Mouse (Mus musculus): Measurements from ENCODE around the gene Ccr9. TPM values are rescaled to one million over a fixed set of nuclear protein-coding genes. Genes with fewer than 3 reads are reported as not detected.

The Ccr9 gene
- total and polyA plus RNA-seq, 3 experiments, result not detected

GRCm38 (mm10) chr9:123686206-123686605, 8.0 kb downstream of the Ccr9 start:
- TF ChIP-seq POLR2AphosphoS5 (IDR thresholded peaks at IDR 0.05; ENCODE audit: borderline replicate concordance, low read depth, low read length), result no peak
- TF ChIP-seq RCOR1 (IDR thresholded peaks at IDR 0.05; ENCODE audit: low read depth, low read length), result no peak
- no peak for TF ChIP-seq POLR2AphosphoS2 (IDR thresholded peaks at IDR 0.05; ENCODE audit: low read length)
- TF ChIP-seq MEF2A (IDR thresholded peaks at IDR 0.05; ENCODE audit: extremely low read depth, insufficient replicate concordance, low read depth, low read length, poor library complexity, severe bottlenecking), result no peak
- no peak for TF ChIP-seq ELF1 (IDR thresholded peaks at IDR 0.05; ENCODE audit: low read depth, low read length)
- no peak for TF ChIP-seq ZC3H11A (IDR thresholded peaks at IDR 0.05; ENCODE audit: low read depth, low read length)
- TF ChIP-seq CHD2 (IDR thresholded peaks at IDR 0.05; ENCODE audit: low read length), result no peak
- no peak for TF ChIP-seq SIN3A (IDR thresholded peaks at IDR 0.05; ENCODE audit: low read length)
- no peaks in the 10 kb centered on the region; a peak in 1 of 4 replicates for H3K36me3 ChIP-seq (ENCODE audit: control insufficient read depth in 1 of 2, insufficient read depth in 2 of 2, low read length in 2 of 2)
- no peak for DNase-seq (ENCODE audit: low read depth, low spot score)
- peaks cover 3 to 7% of the 10 kb centered on the region in 2 experiments for H3K27me3 ChIP-seq (ENCODE audit: control insufficient read depth in 1 of 2, insufficient read depth in 2 of 2, low read length in 2 of 2)
- H3K27ac ChIP-seq (ENCODE audit: control insufficient read depth, low read depth, low read length), result no peak overlapping the region
- H3K4me3 ChIP-seq (ENCODE audit: control insufficient read depth in 1 of 2, insufficient read depth in 1 of 2, low read depth in 2 of 2, low read length in 2 of 2), result no peak overlapping the region
- H3K79me2 ChIP-seq (ENCODE audit: control insufficient read depth, insufficient read depth, low read length, poor library complexity), result no peaks in the 10 kb centered on the region
- H3K9ac ChIP-seq (ENCODE audit: control insufficient read depth, low read depth, low read length, poor library complexity, severe bottlenecking), result no peak overlapping the region
- no peaks in the 10 kb centered on the region for H3K9me3 ChIP-seq (replicated peaks; ENCODE audit: insufficient read depth, low read length)
- H3K4me1 ChIP-seq (ENCODE audit: control insufficient read depth in 1 of 2, insufficient read depth in 2 of 2, low read length in 2 of 2), result no peaks in the 10 kb centered on the region

DNA sequence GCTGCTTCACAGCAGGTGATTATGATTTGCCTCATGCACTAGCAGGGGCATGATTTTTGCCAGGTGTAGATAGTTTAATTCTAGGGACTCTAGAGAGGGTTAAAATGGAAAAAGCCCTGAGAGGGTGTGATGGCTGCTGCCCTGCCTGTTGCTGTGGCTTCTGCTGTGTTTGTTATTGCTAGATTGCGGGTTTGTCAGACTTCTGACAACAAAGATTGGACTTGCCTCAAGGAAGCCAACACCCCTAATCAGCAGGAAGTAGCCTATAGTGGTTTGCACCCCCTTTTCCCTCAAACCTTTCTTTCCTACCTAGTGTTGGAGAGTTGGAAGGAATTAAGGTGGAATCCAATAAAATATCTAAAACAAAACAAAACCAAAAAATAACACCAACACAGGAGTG, 10.0 kb downstream of the Ccr9 start:
- Histone ChIP-seq H3K4me3 (ENCODE audit: control insufficient read depth in 1 of 2, insufficient read depth in 1 of 2, low read depth in 2 of 2, low read length in 2 of 2) (no peak overlapping the region), H3K36me3 (ENCODE audit: control insufficient read depth in 1 of 2, insufficient read depth in 2 of 2, low read length in 2 of 2) (no peaks in the 10 kb centered on the region; a peak in 1 of 4 replicates), H3K4me1 (ENCODE audit: control insufficient read depth in 1 of 2, insufficient read depth in 2 of 2, low read length in 2 of 2) (no peaks in the 10 kb centered on the region), H3K9me3 (replicated peaks; ENCODE audit: insufficient read depth, low read length) (no peaks in the 10 kb centered on the region), H3K27me3 (ENCODE audit: control insufficient read depth in 1 of 2, insufficient read depth in 2 of 2, low read length in 2 of 2) (no peaks in the 10 kb centered on the region), H3K27ac (ENCODE audit: control insufficient read depth, low read depth, low read length) (no peak overlapping the region), H3K9ac (ENCODE audit: control insufficient read depth, low read depth, low read length, poor library complexity, severe bottlenecking) (no peak overlapping the region), H3K79me2 (ENCODE audit: control insufficient read depth, insufficient read depth, low read length, poor library complexity) (no peaks in the 10 kb centered on the region)
- DNase-seq (ENCODE audit: low read depth, low spot score), result peak; percentile 59
- TF ChIP-seq RCOR1 (IDR thresholded peaks at IDR 0.05; ENCODE audit: low read depth, low read length), result 0 out of 2 replicates have a peak, but pooled peaks have one; percentile 46
- TF ChIP-seq MXI1 (IDR thresholded peaks at IDR 0.05; ENCODE audit: low read depth, low read length), result no peak
- no peak for TF ChIP-seq CHD2 (IDR thresholded peaks at IDR 0.05; ENCODE audit: low read length)
- TF ChIP-seq ZMIZ1 (IDR thresholded peaks at IDR 0.05; ENCODE audit: low read depth, low read length), result no peak
- TF ChIP-seq RAD21 (IDR thresholded peaks at IDR 0.05; ENCODE audit: low read depth, low read length), result no peak
- TF ChIP-seq CTCF (IDR thresholded peaks at IDR 0.05 in 2 of 3, conservative IDR thresholded peaks at IDR 0.05 in 1 of 3; ENCODE audit: control insufficient read depth in 1 of 3, insufficient read depth in 1 of 3, low read depth in 2 of 3, low read length in 3 of 3, poor library complexity in 1 of 3, severe bottlenecking in 1 of 3), result no peak
- TF ChIP-seq USF2 (IDR thresholded peaks at IDR 0.05; ENCODE audit: borderline replicate concordance in 1 of 2, insufficient read depth in 1 of 2, low read depth in 1 of 2, low read length in 2 of 2), result no peak
- no peak for TF ChIP-seq ZC3H11A (IDR thresholded peaks at IDR 0.05; ENCODE audit: low read depth, low read length)
- no peak for TF ChIP-seq NELFE (IDR thresholded peaks at IDR 0.05; ENCODE audit: low read depth, low read length)
- TF ChIP-seq EP300 (IDR thresholded peaks at IDR 0.05; ENCODE audit: low read depth in 1 of 2, low read length in 2 of 2), result peak; percentile 67 to 79
- TF ChIP-seq POLR2A (IDR thresholded peaks at IDR 0.05; ENCODE audit: control insufficient read depth in 1 of 2, insufficient read depth in 1 of 2, low read depth in 1 of 2, low read length in 2 of 2, poor library complexity in 1 of 2), result no peak
- TF ChIP-seq HCFC1 (IDR thresholded peaks at IDR 0.05; ENCODE audit: low read depth, low read length), result no peak
- no peak for TF ChIP-seq MEF2A (IDR thresholded peaks at IDR 0.05; ENCODE audit: extremely low read depth, insufficient replicate concordance, low read depth, low read length, poor library complexity, severe bottlenecking)
- no peak for TF ChIP-seq MYB (IDR thresholded peaks at IDR 0.05; ENCODE audit: low read depth, low read length)
- TF ChIP-seq TCF12 (IDR thresholded peaks at IDR 0.05; ENCODE audit: low read depth, low read length), result peak; percentile 81
- no peak for TF ChIP-seq TBP (IDR thresholded peaks at IDR 0.05; ENCODE audit: low read depth, low read length)
- TF ChIP-seq MAZ (IDR thresholded peaks at IDR 0.05; ENCODE audit: low read depth, low read length), result no peak
- no peak for TF ChIP-seq NRF1 (IDR thresholded peaks at IDR 0.05; ENCODE audit: insufficient read depth, low read depth, low read length, poor library complexity, severe bottlenecking)
- no peak for TF ChIP-seq POLR2AphosphoS2 (IDR thresholded peaks at IDR 0.05; ENCODE audit: low read length)
- TF ChIP-seq POLR2AphosphoS5 (IDR thresholded peaks at IDR 0.05; ENCODE audit: borderline replicate concordance, low read depth, low read length), result no peak
- no peak for TF ChIP-seq JUND (IDR thresholded peaks at IDR 0.05; ENCODE audit: low read depth, low read length)
- TF ChIP-seq ETS1 (IDR thresholded peaks at IDR 0.05; ENCODE audit: low read depth, low read length), result peak; percentile 23; the same call in 1 of the 2 replicates
- TF ChIP-seq SIN3A (IDR thresholded peaks at IDR 0.05; ENCODE audit: low read length), result no peak
- TF ChIP-seq ZNF384 (IDR thresholded peaks at IDR 0.05; ENCODE audit: low read depth, low read length), result no peak
- no peak for TF ChIP-seq BHLHE40 (IDR thresholded peaks at IDR 0.05; ENCODE audit: borderline replicate concordance, low read depth, low read length)
- no peak for TF ChIP-seq KAT2A (conservative IDR thresholded peaks at IDR 0.05; ENCODE audit: low read depth, low read length)
- TF ChIP-seq MAX (IDR thresholded peaks at IDR 0.05; ENCODE audit: low read length), result 0 out of 2 replicates have a peak, but pooled peaks have one; percentile 20
- peak; percentile 69 for TF ChIP-seq GATA1 (IDR thresholded peaks at IDR 0.05; ENCODE audit: low read depth, low read length)
- no peak for TF ChIP-seq GABPA (IDR thresholded peaks at IDR 0.05; ENCODE audit: low read depth, low read length)
- TF ChIP-seq ELF1 (IDR thresholded peaks at IDR 0.05; ENCODE audit: low read depth, low read length), result no peak
